Mouse (Mus musculus) midbrain, postnatal 0 days (tissue): ENCODE results near the gene Efemp2. TPM values are rescaled to one million over a fixed set of nuclear protein-coding genes. Genes with fewer than 3 reads are reported as not detected.

ENCODE experiments used
- ATAC-seq: fragments of 200-750 bp; cut with Nextera tagmentation; 2 replicates; pipeline ENCODE4 v1.8.0; 2017; ENCODE audit warnings: moderate number of reproducible peaks, mild to moderate bottlenecking, moderate TSS enrichment, moderate library complexity; ENCODE audit not compliant: low FRiP score
- DNase-seq: peaks from one replicate; pipeline ENCODE4 v3.0.0-alpha.2; 2015; ENCODE audit warnings: low spot score
- H3K27ac ChIP-seq: fragments of 300-500 bp; sonication (generic); 2 replicates; pipeline ENCODE4 v1.5.1; 2014; ENCODE audit warnings: low read depth, mild to moderate bottlenecking, low read length, mixed read lengths
- H3K27me3 ChIP-seq: fragments of 300-500 bp; sonication (generic); 2 replicates; pipeline ENCODE4 v1.6.1; 2014; ENCODE audit warnings: low read length, control low read depth, mixed read lengths; ENCODE audit not compliant: insufficient read depth
- H3K36me3 ChIP-seq: fragments of 300-500 bp; sonication (generic); 2 replicates; pipeline ENCODE4 v1.6.1; 2014; ENCODE audit warnings: low read length, control low read depth, mixed read lengths; ENCODE audit not compliant: insufficient read depth
- H3K4me1 ChIP-seq: fragments of 300-500 bp; sonication (generic); 2 replicates; pipeline ENCODE4 v1.6.1; 2014; ENCODE audit warnings: mild to moderate bottlenecking, control low read depth, antibody characterized with exemption, low read length, mixed read lengths; ENCODE audit not compliant: insufficient read depth
- H3K4me2 ChIP-seq: fragments of 300-500 bp; sonication (generic); 2 replicates; pipeline ENCODE4 v1.6.1; 2014; ENCODE audit warnings: low read depth, mild to moderate bottlenecking, low read length, mixed read lengths; ENCODE audit not compliant: poor library complexity, severe bottlenecking
- H3K4me3 ChIP-seq: fragments of 300-500 bp; sonication (generic); 2 replicates; pipeline ENCODE4 v1.5.1; 2014; ENCODE audit warnings: low read depth, mild to moderate bottlenecking, low read length, moderate library complexity
- H3K9ac ChIP-seq: fragments of 300-500 bp; sonication (generic); replicated peaks from 2 replicates; pipeline ENCODE4 v1.6.1; 2014; ENCODE audit warnings: mild to moderate bottlenecking, low read length, moderate library complexity, mixed read lengths; ENCODE audit not compliant: poor library complexity, severe bottlenecking
- H3K9me3 ChIP-seq: fragments of 300-500 bp; sonication (generic); 2 replicates; pipeline ENCODE4 v1.6.1; 2016; ENCODE audit warnings: low read length, control low read depth
- CTCF ChIP-seq: IDR thresholded peaks from 2 replicates; pipeline ENCODE4 v1.5.1; 2016; ENCODE audit warnings: antibody characterized with exemption, mild to moderate bottlenecking
- WGBS: fragments of 180-500 bp; shearing (Covaris S2); extraction: QIAGEN DNeasy Blood & Tissue Kit; methylation state at CpG from one replicate; pipeline ENCODE4 v1.1.7; 2014; 5-methylcytosine and 5-hydroxymethylcytosine counted together
- polyA plus RNA-seq: library from polyadenylated mRNA; unstranded; fragments of >200 nt; fragmentation: Nextera tagmentation; extraction: Ambion mirVana; gene quantifications from 2 replicates; pipeline ENCODE4 v1.2.1, GENCODE M21; 2015
- total RNA-seq: library from RNA; depleted of rRNA; stranded (reverse); fragments of >200 nt; gene quantifications from 2 replicates; pipeline ENCODE4 v1.2.3, GENCODE M21; 2014; rRNA removed

The Efemp2 gene
- 32.9 and 33.7 TPM in 2 replicates for total RNA-seq
- 35.2 and 36.1 TPM in 2 replicates for polyA plus RNA-seq

DNA sequence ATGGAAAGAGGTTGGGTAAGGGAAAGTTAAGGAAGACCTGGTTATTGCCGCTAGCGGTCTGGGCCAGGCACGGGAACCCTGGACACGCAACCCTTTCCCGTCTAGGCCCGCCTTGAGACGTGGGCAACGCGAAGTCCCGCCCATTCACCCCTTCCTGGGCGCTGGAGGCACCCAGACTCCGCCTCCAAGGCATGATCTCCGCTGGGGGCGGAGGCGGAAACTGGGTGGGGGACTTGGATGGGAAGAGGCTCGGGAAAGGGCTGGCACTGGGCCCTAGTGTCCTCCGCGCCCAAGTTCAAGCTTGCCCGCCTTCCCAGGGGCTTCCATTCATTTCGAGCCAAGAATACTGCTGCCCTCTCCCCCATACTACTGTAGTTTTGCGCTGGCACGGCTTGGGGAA is at the start of gene Efemp2:
Efemp2 (plus strand) TSS at position 235 of the 400 bp plus-strand sequence.
- Histone ChIP-seq H3K9me3 (no peaks in the 10 kb centered on the region), H3K4me3 (peak within 1 kb of the TSS; percentile 58), H3K27me3 (no peaks in the 10 kb centered on the region), H3K36me3 (peaks cover 4% of the 10 kb centered on the region; the same call in 1 of the 2 replicates), H3K27ac (peak within 1 kb of the TSS; percentile 33), H3K4me1 (peaks cover 14% of the 10 kb centered on the region), H3K9ac (peak within 1 kb of the TSS; percentile 77), H3K4me2 (peak within 1 kb of the TSS; percentile 92)
- peak; percentile 78 for DNase-seq
- ATAC-seq, result peak; percentile 54
- WGBS, result 3% methylated on average over 22 of the region's 22 CpGs
- no peak for TF ChIP-seq CTCF

DNA sequence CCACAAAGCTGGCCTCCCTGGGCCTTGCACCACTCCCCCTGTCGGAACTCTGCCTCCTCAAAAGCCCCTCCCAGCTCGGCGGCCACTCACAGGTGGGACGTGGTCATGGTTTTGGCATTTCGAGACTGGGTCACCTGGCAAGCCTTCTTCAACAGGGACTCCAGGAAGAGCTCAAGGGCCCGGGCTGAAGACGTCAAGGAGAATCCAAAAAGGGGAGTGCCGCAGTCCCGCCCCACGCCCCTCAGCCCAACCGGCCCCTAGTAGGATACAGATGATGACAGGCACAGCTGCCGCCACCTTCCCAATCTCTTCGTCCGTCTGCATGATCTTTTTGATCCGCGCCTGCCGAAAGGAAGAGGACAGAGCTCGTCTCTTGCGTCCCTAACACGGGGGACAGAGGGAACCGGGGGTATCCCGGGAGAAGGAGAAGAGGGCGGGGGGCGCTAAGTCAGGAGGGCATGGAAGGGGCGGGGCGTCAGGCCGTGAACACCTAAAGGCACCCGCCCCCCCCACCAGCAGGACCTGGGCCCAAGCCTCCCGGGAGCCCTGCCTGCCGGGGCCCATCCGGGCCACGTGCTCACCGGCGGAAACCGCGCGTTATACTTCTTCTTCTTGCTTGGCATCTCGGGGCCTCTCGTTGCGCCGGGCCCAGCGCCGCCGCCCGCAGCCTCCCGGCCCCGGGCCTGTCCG is 49.5 kb upstream of the Efemp2 start:
- H3K9ac ChIP-seq, result peak overlapping the region; percentile 95
- peak overlapping the region; percentile 86 for H3K27ac ChIP-seq
- no peaks in the 10 kb centered on the region for H3K27me3 ChIP-seq
- peak; percentile 30; the same call in 1 of the 2 replicates for TF ChIP-seq CTCF
- under 1% methylated on average over 34 of the region's 48 CpGs for WGBS
- H3K4me1 ChIP-seq, result peaks cover 20% of the 10 kb centered on the region
- ATAC-seq, result peak; percentile 48
- peaks cover 36% of the 10 kb centered on the region for H3K36me3 ChIP-seq
- peak; percentile 66 for DNase-seq
- peak overlapping the region; percentile 81 for H3K4me2 ChIP-seq
- H3K9me3 ChIP-seq, result no peaks in the 10 kb centered on the region
- peak overlapping the region; percentile 70 for H3K4me3 ChIP-seq

DNA sequence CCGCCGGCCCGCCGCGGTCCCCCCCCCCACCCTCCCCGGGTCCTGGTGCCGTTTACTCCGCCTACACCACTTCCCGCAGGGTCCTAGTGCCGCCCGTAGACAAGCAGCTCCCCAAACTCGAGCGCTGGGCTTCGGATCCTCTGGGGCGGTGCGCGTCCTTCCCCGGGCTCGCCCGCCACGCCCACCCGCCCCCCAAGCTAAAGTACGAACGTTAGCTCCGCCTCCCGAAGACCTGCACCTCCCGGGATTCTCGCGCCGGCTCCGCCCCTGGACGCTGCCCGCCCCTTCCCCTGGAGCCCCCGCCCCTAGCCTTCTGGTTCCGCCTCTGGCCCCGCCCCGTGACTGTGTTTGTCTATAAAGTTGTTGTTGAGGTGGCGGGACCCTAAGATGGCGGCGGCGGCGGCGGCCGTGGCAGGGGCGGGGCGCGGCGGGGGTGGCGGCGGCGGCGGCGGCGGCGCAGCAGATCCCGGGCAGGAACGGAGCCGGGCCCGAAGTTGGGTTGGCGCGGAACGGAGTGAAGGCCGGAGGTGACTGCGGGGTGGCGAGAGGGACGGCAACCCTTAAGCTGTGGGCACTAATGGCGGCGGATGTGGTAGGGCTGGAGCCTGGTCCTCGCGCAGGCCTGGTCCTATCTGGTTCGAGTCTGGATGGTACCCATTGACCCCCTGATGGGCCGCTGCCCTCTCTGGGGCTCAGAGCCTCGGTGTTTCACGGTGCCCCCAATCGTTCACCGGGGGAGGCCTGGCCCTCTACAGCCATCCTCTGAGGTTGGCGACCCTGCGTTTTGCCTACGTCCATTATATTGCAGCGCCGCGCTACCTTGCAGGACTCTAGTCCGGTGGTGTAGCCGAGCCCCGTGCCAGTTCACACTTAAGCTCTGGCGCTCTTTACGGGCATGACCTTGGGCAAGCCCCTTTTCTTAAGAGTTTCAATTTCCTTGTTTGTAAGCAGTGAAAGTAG is 48.7 kb upstream of the Efemp2 start, which contains the start of the genes Drap1 and AI837181:
Drap1 (minus strand) TSS at position 198 of the 960 bp plus-strand sequence.
AI837181 (plus strand) TSS at position 363 of the 960 bp plus-strand sequence.
- H3K9me3 ChIP-seq, result no peaks in the 10 kb centered on the region
- no peaks in the 10 kb centered on the region for H3K27me3 ChIP-seq
- WGBS, result under 1% methylated on average over 46 of the region's 87 CpGs
- H3K36me3 ChIP-seq, result peaks cover 33% of the 10 kb centered on the region
- H3K9ac ChIP-seq, result peak within 1 kb of the TSS; percentile 95
- peak within 1 kb of the TSS; percentile 81 for H3K4me2 ChIP-seq
- no peak for TF ChIP-seq CTCF
- peak within 1 kb of the TSS; percentile 70 for H3K4me3 ChIP-seq
- peak; percentile 97 for DNase-seq
- peak within 1 kb of the TSS; percentile 86 for H3K27ac ChIP-seq
- peak; percentile 89 for ATAC-seq
- H3K4me1 ChIP-seq, result peaks cover 20% of the 10 kb centered on the region

DNA sequence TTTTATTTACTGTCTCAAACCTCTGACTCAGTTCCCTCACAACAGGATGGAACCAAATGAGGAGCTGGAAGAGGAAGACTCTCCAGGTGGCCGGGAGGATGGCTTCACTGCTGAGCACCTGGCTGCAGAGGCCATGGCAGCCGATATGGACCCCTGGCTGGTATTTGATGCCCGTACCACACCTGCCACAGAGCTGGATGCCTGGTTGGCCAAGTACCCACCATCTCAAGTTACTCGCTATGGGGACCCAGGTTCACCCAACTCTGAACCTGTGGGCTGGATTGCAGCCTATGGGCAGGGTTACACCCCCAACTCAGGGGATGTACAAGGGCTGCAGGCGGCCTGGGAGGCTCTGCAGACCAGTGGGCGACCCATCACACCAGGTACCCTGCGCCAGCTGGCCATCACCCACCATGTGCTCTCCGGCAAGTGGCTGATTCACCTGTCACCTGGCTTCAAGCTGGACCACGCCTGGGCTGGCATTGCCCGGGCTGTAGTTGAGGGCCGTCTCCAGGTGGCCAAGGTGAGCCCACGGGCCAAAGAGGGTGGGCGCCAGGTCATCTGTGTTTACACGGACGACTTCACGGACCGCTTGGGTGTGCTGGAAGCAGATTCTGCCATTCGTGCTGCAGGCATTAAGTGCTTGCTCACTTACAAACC is 47.7 kb upstream of the Efemp2 start:
- DNase-seq, result no peak
- WGBS, result 93% methylated on average over 18 of the region's 18 CpGs
- Histone ChIP-seq H3K4me2 (peak overlapping the region; percentile 74), H3K27ac (peak overlapping the region; percentile 86), H3K27me3 (no peaks in the 10 kb centered on the region), H3K9me3 (no peaks in the 10 kb centered on the region), H3K9ac (peak overlapping the region; percentile 95), H3K36me3 (peaks cover 23% of the 10 kb centered on the region), H3K4me3 (peak overlapping the region; percentile 70), H3K4me1 (peaks cover 20% of the 10 kb centered on the region)
- no peak for TF ChIP-seq CTCF
- no peak for ATAC-seq

GRCm38 (mm10) chr19:5426640-5427290 is 47.0 kb upstream of the Efemp2 start:
- H3K27ac ChIP-seq, result no peak overlapping the region
- peaks cover 20% of the 10 kb centered on the region for H3K4me1 ChIP-seq
- no peak for ATAC-seq
- TF ChIP-seq CTCF, result no peak
- H3K27me3 ChIP-seq, result no peaks in the 10 kb centered on the region
- 89% methylated on average over 13 of the region's 13 CpGs for WGBS
- no peaks in the 10 kb centered on the region for H3K9me3 ChIP-seq
- no peak overlapping the region for H3K4me3 ChIP-seq
- 0 out of 2 replicates have a peak overlapping the region, but pooled peaks have one; percentile 74 for H3K4me2 ChIP-seq
- no peak overlapping the region for H3K9ac ChIP-seq
- DNase-seq, result no peak
- H3K36me3 ChIP-seq, result peaks cover 17% of the 10 kb centered on the region; the same call in 1 of the 2 replicates
